Mouse (Mus musculus) embryonic facial prominence, embryonic 11.5 days (tissue): ENCODE data around the gene March7. TPM values are rescaled to one million over a fixed set of nuclear protein-coding genes. Genes with fewer than 3 reads are reported as not detected.

Source experiments
- ATAC-seq: fragments of 200-750 bp; cut with Nextera tagmentation; replicated peaks from 2 replicates; pipeline ENCODE4 v1.8.0; 2017; ENCODE audit warnings: low read depth; ENCODE audit not compliant: insufficient number of reproducible peaks, low FRiP score, low TSS enrichment
- DNase-seq: peaks from one replicate; pipeline ENCODE4 v3.0.0-alpha.2; 2015; ENCODE audit warnings: low spot score
- H3K27ac ChIP-seq: fragments of 300-500 bp; sonication (generic); replicated peaks from 2 replicates; pipeline ENCODE4 v1.5.1; 2014; ENCODE audit warnings: mild to moderate bottlenecking, low read depth, low read length, control low read depth
- H3K27me3 ChIP-seq: fragments of 300-500 bp; sonication (generic); 2 replicates; pipeline ENCODE4 v1.6.1; 2014; ENCODE audit warnings: mild to moderate bottlenecking, low read length, moderate library complexity, mixed read lengths; ENCODE audit not compliant: control insufficient read depth, insufficient read depth
- H3K36me3 ChIP-seq: fragments of 300-500 bp; sonication (generic); replicated peaks from 2 replicates; pipeline ENCODE4 v1.6.1; 2014; ENCODE audit warnings: low read depth, mild to moderate bottlenecking, low read length, moderate library complexity, mixed read lengths; ENCODE audit not compliant: control insufficient read depth, insufficient read depth
- H3K4me1 ChIP-seq: fragments of 300-500 bp; sonication (generic); 2 replicates; pipeline ENCODE4 v1.6.1; 2014; ENCODE audit warnings: low read length, mixed read lengths; ENCODE audit not compliant: control insufficient read depth, insufficient read depth
- H3K4me2 ChIP-seq: fragments of 300-500 bp; sonication (generic); 2 replicates; pipeline ENCODE4 v1.6.1; 2014; ENCODE audit warnings: low read depth, mild to moderate bottlenecking, control low read depth, low read length, moderate library complexity
- H3K4me3 ChIP-seq: fragments of 300-500 bp; sonication (generic); 2 replicates; pipeline ENCODE4 v1.5.1; 2014; ENCODE audit warnings: low read depth, low read length, control low read depth
- H3K9ac ChIP-seq: fragments of 300-500 bp; sonication (generic); replicated peaks from 2 replicates; pipeline ENCODE4 v1.6.1; 2014; ENCODE audit warnings: mild to moderate bottlenecking, control low read depth, low read length
- H3K9me3 ChIP-seq: fragments of 300-500 bp; sonication (generic); replicated peaks from 2 replicates; pipeline ENCODE4 v1.6.1; 2016; ENCODE audit warnings: mild to moderate bottlenecking, low read length, inconsistent platforms, mixed read lengths; ENCODE audit not compliant: control insufficient read depth
- WGBS: fragments of 180-500 bp; shearing (Covaris S2); extraction: QIAGEN DNeasy Blood & Tissue Kit; methylation state at CpG from one replicate; pipeline ENCODE4 v1.1.7; 2014; 5-methylcytosine and 5-hydroxymethylcytosine counted together
- polyA plus RNA-seq: library from polyadenylated mRNA; unstranded; fragments of >200 nt; fragmentation: Nextera tagmentation; extraction: Ambion mirVana; gene quantifications from 2 replicates; pipeline ENCODE4 v1.2.1, GENCODE M21; 2014

The March7 gene
- polyA plus RNA-seq, 1 experiment from 2014 or later = 82.6 TPM

DNA sequence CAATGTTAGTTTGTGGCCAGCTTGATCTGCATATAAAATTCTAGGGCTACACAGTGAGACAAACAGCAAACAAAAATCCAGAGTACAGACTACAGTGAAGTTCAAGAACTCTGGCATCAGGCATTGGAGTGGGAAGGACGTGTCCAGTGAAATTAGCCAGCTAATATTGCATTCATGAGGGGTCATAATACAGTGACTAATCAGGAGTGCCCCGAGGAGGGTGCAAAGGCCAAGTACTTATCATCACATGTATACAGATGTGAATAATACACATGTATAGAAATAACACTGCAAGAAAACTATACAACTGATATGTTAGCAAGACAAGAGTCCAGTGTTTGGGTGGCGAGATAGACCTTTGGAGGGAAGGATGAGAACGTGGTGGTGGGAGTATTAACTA lies 43.1 kb downstream of the March7 start:
- Histone ChIP-seq H3K9ac (no peak overlapping the region), H3K4me1 (no peaks in the 10 kb centered on the region), H3K4me3 (no peak overlapping the region), H3K27ac (no peak overlapping the region), H3K36me3 (peaks cover 3% of the 10 kb centered on the region), H3K27me3 (no peaks in the 10 kb centered on the region), H3K9me3 (no peaks in the 10 kb centered on the region), H3K4me2 (no peak overlapping the region)
- 83% methylated on average over 4 of the region's 4 CpGs for WGBS
- DNase-seq (no peak), ATAC-seq (no peak)

GRCm38 (mm10) chr2:60253506-60253905 lies 43.8 kb downstream of the March7 start:
- Histone ChIP-seq H3K4me1 (no peaks in the 10 kb centered on the region), H3K4me2 (no peak overlapping the region), H3K4me3 (no peak overlapping the region), H3K27me3 (no peaks in the 10 kb centered on the region), H3K27ac (no peak overlapping the region), H3K9ac (no peak overlapping the region), H3K9me3 (no peaks in the 10 kb centered on the region), H3K36me3 (peaks cover 3% of the 10 kb centered on the region)
- no peak for ATAC-seq
- DNase-seq = no peak

GRCm38 (mm10) chr2:60256751-60257150 lies 47.1 kb downstream of the March7 start:
- 84% methylated on average over 2 of the region's 2 CpGs for WGBS

DNA sequence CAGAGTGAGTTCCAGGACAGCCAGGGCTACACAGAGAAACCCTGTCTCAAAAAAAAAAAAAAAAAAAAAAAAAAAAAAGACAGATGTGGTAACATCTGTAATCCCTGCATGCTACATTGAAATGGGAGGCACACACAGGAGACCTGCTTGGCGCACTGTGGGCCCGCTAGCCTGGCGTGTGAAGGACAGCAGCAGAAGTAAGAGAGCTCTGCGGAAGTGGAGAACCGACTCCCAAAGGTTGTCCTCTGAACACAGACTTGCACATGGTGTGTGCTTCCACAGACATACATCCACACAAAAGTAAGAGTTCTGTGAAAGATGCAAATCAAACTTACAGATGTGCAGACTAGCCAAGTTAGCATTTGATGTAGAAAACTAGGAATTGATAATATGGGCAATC lies 49.5 kb downstream of the March7 start:
- WGBS = 96% methylated on average over 5 of the region's 5 CpGs
- ATAC-seq = no peak
- H3K27ac ChIP-seq = no peak overlapping the region
- H3K4me3 ChIP-seq = no peak overlapping the region
- H3K27me3 ChIP-seq = no peaks in the 10 kb centered on the region
- no peak overlapping the region for H3K4me2 ChIP-seq
- peaks cover 2% of the 10 kb centered on the region for H3K36me3 ChIP-seq
- no peak for DNase-seq
- H3K9me3 ChIP-seq = no peaks in the 10 kb centered on the region
- H3K4me1 ChIP-seq = no peaks in the 10 kb centered on the region
- no peak overlapping the region for H3K9ac ChIP-seq

More at GRCm38 (mm10) chr2:60256751-60257150, 47.1 kb downstream of the March7 start:
- H3K4me3 ChIP-seq = no peak overlapping the region
- H3K36me3 ChIP-seq = peaks cover 3% of the 10 kb centered on the region
- ATAC-seq (no peak), DNase-seq (no peak)
- no peak overlapping the region for H3K4me2 ChIP-seq
- H3K27me3 ChIP-seq = no peaks in the 10 kb centered on the region
- H3K9me3 ChIP-seq = no peaks in the 10 kb centered on the region
- H3K4me1 ChIP-seq = no peaks in the 10 kb centered on the region
- no peak overlapping the region for H3K9ac ChIP-seq
- H3K27ac ChIP-seq = no peak overlapping the region

- no peak overlapping the region for H3K9ac ChIP-seq
- DNase-seq (no peak), ATAC-seq (no peak)
- no peak overlapping the region for H3K4me2 ChIP-seq
- no peaks in the 10 kb centered on the region for H3K27me3 ChIP-seq
- H3K27ac ChIP-seq = no peak overlapping the region
- 88% methylated on average over 5 of the region's 5 CpGs for WGBS
- no peaks in the 10 kb centered on the region for H3K4me1 ChIP-seq
- no peaks in the 10 kb centered on the region for H3K9me3 ChIP-seq
- H3K36me3 ChIP-seq = no peaks in the 10 kb centered on the region
- no peak overlapping the region for H3K4me3 ChIP-seq
Measured at GRCm38 (mm10) chr2:60260621-60261350, 51.1 kb downstream of the March7 start.

DNA sequence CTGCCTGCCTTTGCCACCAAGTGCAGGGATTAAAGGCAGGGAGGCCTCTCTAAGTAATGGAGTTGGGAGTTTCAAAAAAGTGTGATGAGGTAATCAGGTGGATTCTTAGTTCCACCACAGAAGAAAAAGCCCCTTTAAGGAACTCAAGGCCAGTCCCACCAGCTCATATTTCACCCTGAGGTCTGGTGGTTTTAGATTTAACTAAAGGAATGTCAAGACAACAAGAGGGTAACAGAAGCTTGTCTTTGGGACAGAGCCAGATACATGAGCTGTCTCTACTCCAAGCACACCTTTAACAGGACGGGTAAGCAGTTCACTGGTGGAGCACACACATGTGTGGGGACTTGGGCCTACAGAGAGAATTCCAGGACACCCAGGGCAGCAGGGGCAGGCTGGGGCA lies 57.9 kb downstream of the March7 start:
- DNase-seq (peak; percentile 35), ATAC-seq (peak; percentile 73)
- no peak overlapping the region for H3K4me3 ChIP-seq
- 47% methylated on average over 1 of the region's 1 CpGs for WGBS
- no peak overlapping the region for H3K9ac ChIP-seq
- H3K27me3 ChIP-seq = no peaks in the 10 kb centered on the region
- H3K4me2 ChIP-seq = no peak overlapping the region
- no peak overlapping the region for H3K27ac ChIP-seq
- no peaks in the 10 kb centered on the region for H3K9me3 ChIP-seq
- H3K36me3 ChIP-seq = no peaks in the 10 kb centered on the region
- no peaks in the 10 kb centered on the region for H3K4me1 ChIP-seq

- H3K27me3 ChIP-seq = no peaks in the 10 kb centered on the region
- DNase-seq = no peak
- WGBS = 93% methylated on average over 14 of the region's 14 CpGs
- no peaks in the 10 kb centered on the region for H3K36me3 ChIP-seq
- ATAC-seq = no peak
- H3K4me2 ChIP-seq = no peak overlapping the region
- H3K9me3 ChIP-seq = no peaks in the 10 kb centered on the region
- no peak overlapping the region for H3K4me3 ChIP-seq
- H3K27ac ChIP-seq = no peak overlapping the region
- H3K9ac ChIP-seq = no peak overlapping the region
- H3K4me1 ChIP-seq = no peaks in the 10 kb centered on the region
Measured at GRCm38 (mm10) chr2:60269856-60270479, 60.3 kb downstream of the March7 start.

DNA sequence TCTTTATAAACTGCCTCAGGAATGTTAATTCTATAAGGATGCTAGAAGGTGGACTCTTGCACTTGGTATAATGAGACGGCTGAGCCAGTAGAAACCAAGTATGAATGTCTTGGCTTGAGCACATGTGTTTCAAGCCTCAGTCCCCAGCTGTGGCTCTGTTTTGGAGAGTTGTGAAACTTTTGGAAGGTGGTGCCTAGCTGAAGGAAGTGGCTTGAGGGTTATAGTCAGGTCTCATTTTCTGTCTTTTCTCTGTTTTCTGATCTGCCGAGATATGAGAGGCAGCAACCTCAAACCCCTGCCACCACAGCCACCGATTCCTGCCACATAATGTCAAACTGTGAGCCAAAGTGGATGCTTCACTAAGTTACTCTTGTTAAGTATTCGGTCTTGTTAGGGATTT lies 68.9 kb downstream of the March7 start:
- H3K4me3 ChIP-seq = no peak overlapping the region
- 92% methylated on average over 4 of the region's 4 CpGs for WGBS
- H3K4me2 ChIP-seq = no peak overlapping the region
- H3K4me1 ChIP-seq = no peaks in the 10 kb centered on the region
- H3K9me3 ChIP-seq = no peaks in the 10 kb centered on the region
- DNase-seq = no peak
- H3K27ac ChIP-seq = no peak overlapping the region
- H3K36me3 ChIP-seq = no peaks in the 10 kb centered on the region
- no peaks in the 10 kb centered on the region for H3K27me3 ChIP-seq
- ATAC-seq = no peak
- no peak overlapping the region for H3K9ac ChIP-seq
